Mouse (Mus musculus) mouse trophoblast stem cell (cell line): ENCODE results near the gene Abcb10.

ENCODE experiments used
- in situ Hi-C, 2 experiments: fragments of 300-500 bp; cut with MseI, MboI; formaldehyde crosslinking; loops; 2 replicates in 1 of 2; 3 replicates in 1 of 2; pipeline ENCODE4 v1.15.1; 2025

Abcb10 gene

GRCm38 (mm10) chr8:123902653-123903052 lies 80.3 kb downstream of the Abcb10 start:
- in situ Hi-C loops = loop anchor here in 1 of 2 experiments (10.0 kb wide), 1 partner anchor 108 kb away; no protein-coding TSS in a partner anchor
